Mouse (Mus musculus): ENCODE results near the gene Wdfy2. TPM values are rescaled to one million over a fixed set of nuclear protein-coding genes. Genes with fewer than 3 reads are reported as not detected.

The Wdfy2 gene
- polyA plus RNA-seq, 1 experiment = 11.0 TPM

DNA sequence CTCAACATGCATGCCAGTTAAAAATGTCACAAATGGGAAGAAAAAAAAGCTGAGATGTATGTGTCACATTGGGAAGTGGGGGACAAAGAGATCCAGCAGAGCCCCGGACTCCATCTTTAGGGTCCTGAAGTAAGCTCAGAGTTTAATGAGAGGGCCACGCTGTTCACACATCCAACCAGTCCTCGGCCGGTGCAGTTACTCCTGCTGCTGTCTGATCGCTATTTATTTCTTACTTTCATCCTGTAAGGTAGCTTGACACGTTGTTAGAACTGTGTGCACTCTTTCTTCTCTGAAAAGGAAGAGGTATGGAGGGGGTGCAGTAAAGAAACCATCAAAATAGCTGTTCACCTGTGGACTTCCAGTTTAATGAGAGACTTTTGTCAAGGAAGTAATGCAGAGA lies 60.6 kb downstream of the Wdfy2 start:
- H3K4me3 ChIP-seq (ENCODE audit: insufficient read depth, low read length) = no peak overlapping the region
- H3K27ac ChIP-seq (ENCODE audit: insufficient read depth, low read length) = no peak overlapping the region
- peaks cover 2% of the 10 kb centered on the region; the same call in 1 of the 2 replicates for H3K4me1 ChIP-seq (ENCODE audit: control insufficient read depth, insufficient read depth, low read length)
- TF ChIP-seq CTCF (IDR thresholded peaks at IDR 0.05; ENCODE audit: extremely low read depth, insufficient read depth, low read length) = no peak
- no peak for TF ChIP-seq POLR2A (IDR thresholded peaks at IDR 0.05; ENCODE audit: extremely low read depth, insufficient read depth, low read length)

DNA sequence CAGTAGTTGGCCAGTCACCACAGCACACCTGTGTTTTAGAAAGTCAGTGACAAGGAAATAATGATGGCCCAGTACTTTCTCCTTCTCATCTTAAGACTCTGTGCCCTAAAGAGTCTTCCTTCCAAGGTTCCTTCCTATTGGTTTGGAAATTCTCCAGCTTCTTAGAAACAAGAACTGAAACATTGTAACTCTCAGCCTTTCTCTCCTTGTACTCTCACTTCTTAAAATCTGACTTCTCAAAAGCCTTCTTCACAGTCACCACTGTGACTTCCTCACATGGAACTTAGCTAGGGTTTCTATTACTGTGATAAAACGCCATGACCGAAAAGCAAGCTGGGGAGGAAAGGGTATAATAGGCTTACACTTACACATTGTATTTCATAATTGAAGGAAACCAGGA lies 70.4 kb downstream of the Wdfy2 start:
- peaks cover 2% of the 10 kb centered on the region; the same call in 1 of the 2 replicates for H3K4me1 ChIP-seq (ENCODE audit: control insufficient read depth, insufficient read depth, low read length)
- no peak for TF ChIP-seq CTCF (IDR thresholded peaks at IDR 0.05; ENCODE audit: extremely low read depth, insufficient read depth, low read length)
- no peak for TF ChIP-seq POLR2A (IDR thresholded peaks at IDR 0.05; ENCODE audit: extremely low read depth, insufficient read depth, low read length)

GRCm38 (mm10) chr14:62908550-62908949 lies 71.1 kb downstream of the Wdfy2 start:
- Histone ChIP-seq H3K4me3 (ENCODE audit: insufficient read depth, low read length) (no peak overlapping the region), H3K4me1 (ENCODE audit: control insufficient read depth, insufficient read depth, low read length) (peaks cover 2% of the 10 kb centered on the region; the same call in 1 of the 2 replicates), H3K27ac (ENCODE audit: insufficient read depth, low read length) (no peak overlapping the region)
- TF ChIP-seq CTCF (IDR thresholded peaks at IDR 0.05; ENCODE audit: extremely low read depth, insufficient read depth, low read length) = no peak
- no peak for TF ChIP-seq POLR2A (IDR thresholded peaks at IDR 0.05; ENCODE audit: extremely low read depth, insufficient read depth, low read length)

More for the DNA sequence above, 70.4 kb downstream of the Wdfy2 start:
- H3K4me3 ChIP-seq (ENCODE audit: insufficient read depth, low read length) = no peak overlapping the region
- H3K27ac ChIP-seq (ENCODE audit: insufficient read depth, low read length) = no peak overlapping the region

DNA sequence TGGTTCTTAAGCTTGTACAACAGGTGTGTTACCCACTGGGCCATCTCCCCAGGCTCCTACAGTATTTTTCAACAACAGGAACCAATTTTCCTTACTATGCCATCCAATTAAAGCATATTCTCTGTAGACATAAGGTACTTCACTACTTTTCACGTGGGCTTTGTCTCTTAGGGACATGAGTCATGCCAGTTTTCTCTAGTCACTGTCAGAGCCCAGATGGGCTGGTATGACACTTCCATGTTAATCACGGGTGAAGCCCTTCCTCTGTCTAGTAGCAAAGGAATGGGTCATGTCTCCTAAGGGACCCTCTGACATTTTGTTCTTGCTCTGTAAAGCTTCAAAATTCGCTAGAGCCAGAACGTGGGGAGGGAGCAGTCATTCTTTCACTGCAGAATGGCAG lies 73.4 kb downstream of the Wdfy2 start:
- H3K27ac ChIP-seq (ENCODE audit: insufficient read depth, low read length) = no peak overlapping the region
- no peak for TF ChIP-seq POLR2A (IDR thresholded peaks at IDR 0.05; ENCODE audit: extremely low read depth, insufficient read depth, low read length)
- no peak for TF ChIP-seq CTCF (IDR thresholded peaks at IDR 0.05; ENCODE audit: extremely low read depth, insufficient read depth, low read length)
- H3K4me3 ChIP-seq (ENCODE audit: insufficient read depth, low read length) = no peak overlapping the region
- H3K4me1 ChIP-seq (ENCODE audit: control insufficient read depth, insufficient read depth, low read length) = peaks cover 2% of the 10 kb centered on the region; the same call in 1 of the 2 replicates

- Histone ChIP-seq H3K4me3 (ENCODE audit: insufficient read depth, low read length) (no peak overlapping the region), H3K4me1 (ENCODE audit: control insufficient read depth, insufficient read depth, low read length) (peaks cover under 1% of the 10 kb centered on the region; the same call in 1 of the 2 replicates), H3K27ac (ENCODE audit: insufficient read depth, low read length) (no peak overlapping the region)
- no peak for TF ChIP-seq POLR2A (IDR thresholded peaks at IDR 0.05; ENCODE audit: extremely low read depth, insufficient read depth, low read length)
- no peak for TF ChIP-seq CTCF (IDR thresholded peaks at IDR 0.05; ENCODE audit: extremely low read depth, insufficient read depth, low read length)
Observed at GRCm38 (mm10) chr14:62915146-62915685, 77.7 kb downstream of the Wdfy2 start.

DNA sequence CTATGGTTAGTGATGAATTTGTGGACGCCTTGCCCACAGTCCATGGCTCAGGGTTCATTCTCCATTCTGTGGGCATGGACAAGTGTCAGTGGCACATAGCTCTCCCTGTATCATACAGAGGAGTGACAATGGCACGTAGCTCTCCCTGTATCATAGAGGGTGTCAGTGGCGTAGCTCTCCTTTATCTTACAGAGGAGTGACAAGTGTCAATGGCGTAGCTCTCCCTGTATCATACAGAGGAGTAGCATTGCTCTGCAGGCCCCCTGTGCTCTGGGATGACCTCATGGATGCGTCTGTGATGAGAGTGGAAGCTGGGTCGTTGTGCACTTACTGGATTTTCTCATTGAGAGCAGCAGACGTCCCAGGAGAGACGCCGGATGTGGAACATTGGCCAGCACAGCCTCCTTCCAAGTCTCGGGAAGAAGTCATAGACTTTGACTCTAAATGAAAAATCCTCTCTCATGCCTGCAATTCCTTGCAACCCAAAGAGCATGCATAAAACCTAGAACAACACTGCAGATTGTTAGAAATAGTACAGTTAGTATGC lies 79.1 kb downstream of the Wdfy2 start:
- TF ChIP-seq POLR2A (IDR thresholded peaks at IDR 0.05; ENCODE audit: extremely low read depth, insufficient read depth, low read length) = no peak
- TF ChIP-seq CTCF (IDR thresholded peaks at IDR 0.05; ENCODE audit: extremely low read depth, insufficient read depth, low read length) = no peak
- no peak overlapping the region for H3K4me3 ChIP-seq (ENCODE audit: insufficient read depth, low read length)
- H3K4me1 ChIP-seq (ENCODE audit: control insufficient read depth, insufficient read depth, low read length) = no peaks in the 10 kb centered on the region
- H3K27ac ChIP-seq (ENCODE audit: insufficient read depth, low read length) = no peak overlapping the region

DNA sequence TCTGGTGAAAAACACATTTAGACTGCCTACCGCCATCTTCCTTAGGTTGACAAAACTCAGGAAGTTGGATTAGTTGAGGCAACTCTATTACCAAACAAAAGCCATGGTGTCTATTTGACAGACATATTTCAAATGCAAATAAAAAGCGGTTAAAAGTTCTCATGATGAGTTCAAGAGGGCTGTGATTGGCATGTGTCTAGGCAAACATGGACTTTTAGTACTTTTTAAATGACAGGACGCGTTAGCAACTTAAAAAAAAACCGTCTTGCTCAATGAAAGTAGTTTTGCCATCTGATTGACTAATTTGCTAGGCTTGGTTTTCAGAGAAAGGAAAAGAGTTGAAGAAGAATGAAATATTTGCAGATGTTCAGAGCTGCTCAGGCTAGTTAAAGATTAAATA lies 83.9 kb downstream of the Wdfy2 start:
- Histone ChIP-seq H3K4me3 (ENCODE audit: insufficient read depth, low read length) (no peak overlapping the region), H3K4me1 (ENCODE audit: control insufficient read depth, insufficient read depth, low read length) (no peaks in the 10 kb centered on the region), H3K27ac (ENCODE audit: insufficient read depth, low read length) (no peak overlapping the region)
- TF ChIP-seq POLR2A (IDR thresholded peaks at IDR 0.05; ENCODE audit: extremely low read depth, insufficient read depth, low read length) = no peak
- no peak for TF ChIP-seq CTCF (IDR thresholded peaks at IDR 0.05; ENCODE audit: extremely low read depth, insufficient read depth, low read length)

- H3K4me3 ChIP-seq (ENCODE audit: insufficient read depth, low read length) = no peak overlapping the region
- TF ChIP-seq CTCF (IDR thresholded peaks at IDR 0.05; ENCODE audit: extremely low read depth, insufficient read depth, low read length) (no peak), POLR2A (IDR thresholded peaks at IDR 0.05; ENCODE audit: extremely low read depth, insufficient read depth, low read length) (no peak)
Observed at GRCm38 (mm10) chr14:62922637-62923036, 85.2 kb downstream of the Wdfy2 start.

GRCm38 (mm10) chr14:62924800-62925199 lies 87.3 kb downstream of the Wdfy2 start:
- peaks cover 3% of the 10 kb centered on the region; the same call in 1 of the 2 replicates for H3K4me1 ChIP-seq (ENCODE audit: control insufficient read depth, insufficient read depth, low read length)
- no peak overlapping the region for H3K4me3 ChIP-seq (ENCODE audit: insufficient read depth, low read length)
- H3K27ac ChIP-seq (ENCODE audit: insufficient read depth, low read length) = no peak overlapping the region
- TF ChIP-seq CTCF (IDR thresholded peaks at IDR 0.05; ENCODE audit: extremely low read depth, insufficient read depth, low read length) (0 out of 2 replicates have a peak, but pooled peaks have one; percentile 18), POLR2A (IDR thresholded peaks at IDR 0.05; ENCODE audit: extremely low read depth, insufficient read depth, low read length) (no peak)

More at GRCm38 (mm10) chr14:62922637-62923036, 85.2 kb downstream of the Wdfy2 start:
- no peak overlapping the region for H3K27ac ChIP-seq (ENCODE audit: insufficient read depth, low read length)
- H3K4me1 ChIP-seq (ENCODE audit: control insufficient read depth, insufficient read depth, low read length) = no peaks in the 10 kb centered on the region

DNA sequence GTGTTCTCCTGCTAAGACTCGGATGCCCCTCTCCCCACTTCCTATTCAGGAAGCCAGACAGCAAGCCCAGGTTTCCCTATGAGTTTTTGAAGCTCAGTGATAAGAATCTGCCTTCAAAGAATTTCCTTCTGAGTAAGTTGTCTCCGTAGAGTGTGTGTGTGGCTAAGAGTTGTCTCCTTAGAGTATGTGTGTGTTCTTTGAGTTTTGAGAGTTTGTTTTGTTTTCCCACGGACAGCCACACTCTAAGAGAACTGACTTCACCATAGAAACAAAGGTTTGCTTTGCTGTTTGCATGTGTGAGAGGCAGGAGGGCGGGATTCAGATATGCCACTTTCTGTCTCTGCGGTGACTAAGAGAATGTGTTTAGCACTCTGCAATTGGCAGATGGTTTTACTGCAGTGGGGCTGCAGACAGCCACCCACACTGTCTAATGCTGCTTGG lies 90.6 kb downstream of the Wdfy2 start:
- TF ChIP-seq CTCF (IDR thresholded peaks at IDR 0.05; ENCODE audit: extremely low read depth, insufficient read depth, low read length) (no peak), POLR2A (IDR thresholded peaks at IDR 0.05; ENCODE audit: extremely low read depth, insufficient read depth, low read length) (no peak)
- H3K4me1 ChIP-seq (ENCODE audit: control insufficient read depth, insufficient read depth, low read length) = peaks cover 3% of the 10 kb centered on the region; the same call in 1 of the 2 replicates
- H3K27ac ChIP-seq (ENCODE audit: insufficient read depth, low read length) = no peak overlapping the region
- H3K4me3 ChIP-seq (ENCODE audit: insufficient read depth, low read length) = no peak overlapping the region

Data from cortical plate, adult 2 months (tissue).